ENCODE assay signal across 2 mouse cellular contexts in the genomic region with DNA sequence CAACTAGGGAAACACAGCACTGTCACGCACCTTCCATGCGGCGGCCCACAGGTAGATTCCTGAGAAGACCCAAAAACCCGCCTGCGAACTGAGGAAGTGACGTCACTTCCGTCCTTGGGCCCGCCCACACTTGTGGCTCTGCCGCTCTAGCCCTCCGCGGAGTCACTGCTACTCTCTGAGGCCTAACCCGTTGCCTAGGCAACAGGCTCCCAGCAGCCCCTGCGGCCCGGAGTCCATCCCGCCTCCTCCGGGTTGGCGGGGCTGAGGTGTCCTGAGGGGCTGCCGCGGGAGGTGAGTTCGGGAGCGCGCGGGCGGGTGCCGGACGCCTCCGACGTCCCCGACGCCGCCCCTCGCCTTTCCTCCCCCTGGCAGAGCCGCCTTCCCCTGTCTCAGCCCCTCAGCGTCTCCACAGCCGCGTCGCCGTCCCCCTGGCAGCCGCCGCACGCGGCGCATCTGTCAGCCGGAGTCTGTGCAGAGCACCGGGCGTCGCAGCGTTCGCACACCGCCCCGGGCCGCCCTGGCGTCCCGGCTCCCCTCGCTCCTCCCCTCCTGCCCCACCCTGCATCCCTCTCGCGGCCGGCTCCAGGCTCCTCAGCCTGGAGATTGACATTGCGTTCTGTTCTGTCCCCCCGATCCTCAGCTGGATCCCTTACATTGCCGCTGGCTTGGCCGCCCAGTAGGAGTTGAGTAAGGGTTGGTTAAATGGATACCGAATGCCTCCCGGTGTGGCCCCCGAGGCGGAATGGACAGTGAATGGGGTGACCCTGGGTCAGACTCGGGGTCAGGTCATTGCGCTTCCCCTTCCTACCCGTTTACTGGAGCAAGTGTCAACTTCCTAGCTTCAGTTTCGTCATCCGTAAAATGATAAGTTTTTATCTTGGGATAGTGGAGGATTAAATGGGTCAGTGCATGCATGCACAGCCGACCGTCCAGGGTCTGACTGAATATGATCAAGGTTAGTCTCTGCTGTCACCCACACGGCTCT.
TF ChIP-seq lines count a peak whose summit lies in the region.

A gene (minus strand): TSS at position 110 of the 985 bp plus-strand sequence.
A gene (plus strand): TSS at position 229 of the 985 bp plus-strand sequence.

TF ChIP-seq in C2C12, 6 proteins besides CTCF, POLR2A, EP300 and RAD21 (continued from another document):
- peak; percentile 15 for TF ChIP-seq MAX (IDR thresholded peaks at IDR 0.05)

TF ChIP-seq in myocyte, 11 proteins besides CTCF, POLR2A, EP300 and RAD21 (continued from another document):
- TF ChIP-seq MAX (IDR thresholded peaks at IDR 0.05; ENCODE audit: low read depth) = no peak
- TF ChIP-seq TCF12 (IDR thresholded peaks at IDR 0.05; ENCODE audit: insufficient read depth, poor library complexity, severe bottlenecking) = no peak
- TF ChIP-seq SRF (IDR thresholded peaks at IDR 0.05; ENCODE audit: control insufficient read depth, insufficient read length, low read depth) = no peak
- TF ChIP-seq MYOD1 (IDR thresholded peaks at IDR 0.05; ENCODE audit: control insufficient read depth in 1 of 3, insufficient read length in 2 of 3, low read depth in 2 of 3) = peak in 1 of 3 experiments; percentile 55
- no peak for TF ChIP-seq CEBPB (IDR thresholded peaks at IDR 0.05; ENCODE audit: insufficient read depth, poor library complexity, severe bottlenecking)
- TF ChIP-seq REST (IDR thresholded peaks at IDR 0.05; ENCODE audit: insufficient read depth, insufficient read length) = no peak
- TF ChIP-seq POLR2AphosphoS2 (IDR thresholded peaks at IDR 0.05; ENCODE audit: insufficient read length, low read depth) = peak; percentile 84
- no peak for TF ChIP-seq USF1 (IDR thresholded peaks at IDR 0.05; ENCODE audit: low read depth)
- TF ChIP-seq MYOG (IDR thresholded peaks at IDR 0.05; ENCODE audit: control insufficient read depth in 1 of 3, insufficient read depth in 1 of 3, insufficient read length in 2 of 3, low read depth in 2 of 3) = peak in 1 of 3 experiments; percentile 57
- TF ChIP-seq TCF3 (IDR thresholded peaks at IDR 0.05; ENCODE audit: insufficient read length, low read depth) = no peak
TF ChIP-seq in myocyte: peak in this region for 4.
